In the genomic region with DNA sequence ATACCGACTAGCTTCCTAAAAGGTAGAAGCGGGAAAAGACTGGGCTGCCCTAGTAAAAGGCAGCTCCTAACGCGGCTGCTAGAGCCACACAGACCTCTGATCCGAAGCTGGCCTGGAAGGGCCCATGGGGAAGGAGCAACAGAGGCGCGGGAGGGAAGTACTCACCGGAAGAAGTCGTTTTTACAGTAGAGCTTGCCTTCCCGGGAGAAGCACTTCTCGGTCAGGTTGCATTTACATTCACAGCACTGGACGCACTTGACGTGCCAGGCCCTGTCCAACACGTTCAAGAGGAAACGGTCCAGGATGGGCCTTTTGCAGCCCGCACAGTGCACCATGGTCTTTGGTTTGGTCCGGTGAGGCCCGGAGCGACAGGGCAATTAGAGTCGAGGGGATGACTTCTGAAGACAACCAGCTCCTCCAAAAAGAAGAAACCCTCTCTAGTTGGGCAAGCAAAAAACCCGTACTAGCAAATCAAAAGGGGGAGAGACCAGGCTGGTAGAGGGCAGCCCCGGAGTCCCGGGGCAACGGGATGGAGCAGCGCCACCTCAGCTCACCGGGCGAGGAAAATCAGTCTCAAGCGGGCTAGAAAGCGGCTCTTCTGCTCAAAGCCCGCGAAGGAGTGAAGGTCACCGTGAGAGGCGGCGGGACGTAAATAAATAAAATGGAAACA, we compare ENCODE assay signal across 8 mouse cellular contexts. TPM values are rescaled to one million over a fixed set of nuclear protein-coding genes. Genes with fewer than 3 reads are reported as not detected.
DNase-seq lines count a peak whose midpoint lies in the region; ATAC-seq and TF ChIP-seq lines count a peak whose summit lies in the region.

No protein-coding gene starts in this region.

- H3K27ac ChIP-seq in bone marrow macrophage, adult 2 months (ENCODE audit: insufficient read depth, low read depth, low read length) = no peak overlapping the region

- TF ChIP-seq POLR2A in bone marrow macrophage, adult 2 months (IDR thresholded peaks at IDR 0.05; ENCODE audit: borderline replicate concordance, low read depth, low read length) = no peak

- H3K4me1 ChIP-seq in bone marrow macrophage, adult 2 months (ENCODE audit: control insufficient read depth, insufficient read depth, low read length) = peaks cover 4% of the 10 kb centered on the region; the same call in 1 of the 2 replicates

- DNase-seq in CD4-positive, CD25-positive, alpha-beta regulatory T cell, adult 2 months (ENCODE audit: low read depth, low spot score) = peak; percentile 27
- DNase-seq in kidney, postnatal 25 days = peak; percentile 43 to 63
- peak; percentile 34 for DNase-seq in retina, postnatal 1 day
- no peak for DNase-seq in adrenal gland, postnatal 36 days
- DNase-seq in layer of hippocampus, postnatal 36 days = no peak

- ATAC-seq in CD4-positive, CD25-positive, alpha-beta regulatory T cell, adult 4 months = no peak
- ATAC-seq in granulocyte monocyte progenitor cell, adult 5-6 weeks (replicated peaks; ENCODE audit: poor library complexity, severe bottlenecking) = peak; percentile 30

- TF ChIP-seq CTCF in bone marrow macrophage, adult 2 months (IDR thresholded peaks at IDR 0.05; ENCODE audit: low read depth, low read length) = no peak

- H3K4me3 ChIP-seq in bone marrow macrophage, adult 2 months (ENCODE audit: insufficient read depth, low read length) = peak overlapping the region; percentile 14; the same call in 1 of the 2 replicates

RNA-seq across cellular contexts. Expression of a gene that starts 1.4 kb away (rescaled TPM):
- polyA plus RNA-seq in CD4-positive, CD25-positive, alpha-beta regulatory T cell, adult 4 months (2017; shearing (Covaris generic)) = not detected
- polyA plus RNA-seq in bone marrow macrophage, adult 2 months (2012; ENCODE audit: insufficient read depth, insufficient read length, missing spikeins) = not detected in 2 replicates
- not detected in 2 replicates for total RNA-seq in granulocyte monocyte progenitor cell, adult 5-6 weeks (2014; fragmentation: Nextera tagmentation)
- total RNA-seq in granulocyte monocyte progenitor cell, adult 5-6 weeks (2017) = not detected in 2 replicates
- not detected for total RNA-seq in adrenal gland, postnatal 36 days (2021)
- under 1 TPM; 0.20 to 0.65 TPM for total RNA-seq in layer of hippocampus, postnatal 36 days (2021)

RNA-seq across cellular contexts. Expression of a gene that starts 10.7 kb away (rescaled TPM):
- polyA plus RNA-seq in CD4-positive, CD25-positive, alpha-beta regulatory T cell, adult 4 months (2017; shearing (Covaris generic)) = 10 to 100 TPM; 34.6 to 46.3 TPM
- polyA plus RNA-seq in bone marrow macrophage, adult 2 months (2012; ENCODE audit: insufficient read depth, insufficient read length, missing spikeins) = 15.2 and 17.4 TPM in 2 replicates
- total RNA-seq in granulocyte monocyte progenitor cell, adult 5-6 weeks (2014; fragmentation: Nextera tagmentation) = 40.5 and 52.6 TPM in 2 replicates
- total RNA-seq in granulocyte monocyte progenitor cell, adult 5-6 weeks (2017) = 71.0 and 97.3 TPM in 2 replicates
- total RNA-seq in adrenal gland, postnatal 36 days (2021) = 10 to 100 TPM; 20.8 to 23.2 TPM
- 10 to 100 TPM; 20.4 to 21.6 TPM for total RNA-seq in layer of hippocampus, postnatal 36 days (2021)

Comparison
In these comparisons a context has a peak if more than half of its experiments do, and no peak if none do; other contexts are left out.
1. DNase-seq: peak in CD4-positive, CD25-positive, alpha-beta regulatory T cell, adult 2 months (single experiment), kidney, postnatal 25 days (2 of 2) and retina, postnatal 1 day (single experiment); none in adrenal gland, postnatal 36 days (0 of 2) and layer of hippocampus, postnatal 36 days (0 of 2).